8 mouse cellular contexts compared by ENCODE assay signal in the genomic region with DNA sequence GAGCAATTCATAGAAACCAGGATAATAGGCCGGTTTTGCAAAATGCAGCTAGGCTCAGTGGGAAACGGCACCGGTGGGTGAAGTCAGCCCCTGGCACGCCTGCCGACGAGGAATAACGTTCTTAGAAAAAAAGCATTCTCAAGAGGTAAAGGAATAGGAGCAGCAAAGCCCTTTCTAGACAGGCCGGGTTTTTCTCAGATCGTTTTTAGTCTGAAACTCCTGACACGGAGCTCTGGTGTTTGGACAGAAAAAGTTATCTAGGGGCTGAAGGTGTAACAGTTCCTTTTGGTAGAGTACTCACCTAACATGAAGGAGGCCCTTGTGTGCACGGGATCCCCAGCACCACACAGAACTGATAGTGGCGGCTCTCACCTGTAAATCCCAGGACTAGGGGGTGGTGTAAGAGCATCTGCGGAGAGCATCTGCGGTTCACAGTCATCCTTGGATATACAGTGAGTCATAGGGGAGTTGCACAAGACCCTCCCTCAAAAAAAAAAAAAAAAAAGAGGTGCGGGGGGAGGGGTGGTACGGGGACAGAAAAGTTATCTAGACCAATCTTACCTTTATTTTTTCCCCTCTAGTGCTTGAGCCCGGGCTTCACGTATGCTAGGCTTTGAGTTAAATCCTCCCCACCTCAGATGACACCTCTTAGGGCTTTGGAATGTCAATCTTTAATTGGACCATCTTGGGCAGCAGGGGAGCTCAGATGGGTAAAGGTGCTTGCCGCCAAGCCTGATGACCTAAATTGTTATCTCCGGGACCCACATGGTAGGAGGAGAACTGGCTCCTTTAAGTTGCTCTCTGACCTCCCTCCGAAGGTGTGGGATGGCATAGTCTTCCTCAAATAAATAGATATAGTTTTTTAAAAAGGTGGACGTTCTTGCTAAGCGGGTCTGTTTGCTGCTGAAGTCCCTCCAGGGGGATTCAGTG. TPM values are rescaled to one million over a fixed set of nuclear protein-coding genes. Genes with fewer than 3 reads are reported as not detected.
DNase-seq lines count a peak whose midpoint lies in the region; ATAC-seq and TF ChIP-seq lines count a peak whose summit lies in the region.

No protein-coding gene starts in this region.

- no peak for TF ChIP-seq EP300 in heart, postnatal 0 days (IDR thresholded peaks at IDR 0.05; ENCODE audit: low read depth)

- peak overlapping the region; percentile 95 for H3K4me2 ChIP-seq in heart, embryonic 15.5 days
- H3K4me2 ChIP-seq in heart, postnatal 0 days (ENCODE audit: low read depth, low read length), result peak overlapping the region; percentile 89

- no peaks in the 10 kb centered on the region for H3K27me3 ChIP-seq in heart, embryonic 15.5 days
- no peaks in the 10 kb centered on the region for H3K27me3 ChIP-seq in heart, postnatal 0 days (ENCODE audit: control insufficient read depth, insufficient read depth, low read length)

- 33% methylated on average over 23 of the region's 23 CpGs for WGBS in heart, embryonic 15.5 days
- 36% methylated on average over 23 of the region's 23 CpGs for WGBS in heart, postnatal 0 days

- no peak for TF ChIP-seq CTCF in heart, postnatal 0 days (IDR thresholded peaks at IDR 0.05; ENCODE audit: low read depth)

- no peak for DNase-seq in heart, adult 8-10 months (ENCODE audit: low spot score)
- DNase-seq in R1 (ENCODE audit: low read depth, low spot score), result peak; percentile 7
- no peak for DNase-seq in heart, postnatal 0 days (ENCODE audit: low spot score)
- no peak for DNase-seq in thymus, adult 18-20 months
- DNase-seq in thymus, postnatal 36 days, result no peak
- no peak for DNase-seq in layer of hippocampus, postnatal 14 days (ENCODE audit: low spot score in 2 of 2)

- peaks cover 3% of the 10 kb centered on the region; the same call in 1 of the 2 replicates for H3K36me3 ChIP-seq in heart, embryonic 15.5 days
- no peaks in the 10 kb centered on the region for H3K36me3 ChIP-seq in heart, postnatal 0 days (replicated peaks; ENCODE audit: control insufficient read depth, insufficient read depth, low read length)

- no peaks in the 10 kb centered on the region for H3K9me3 ChIP-seq in heart, embryonic 15.5 days (replicated peaks)
- no peaks in the 10 kb centered on the region for H3K9me3 ChIP-seq in heart, postnatal 0 days (replicated peaks; ENCODE audit: control insufficient read depth, low read length)

- peak overlapping the region; percentile 90 for H3K4me3 ChIP-seq in heart, embryonic 15.5 days
- H3K4me3 ChIP-seq in heart, postnatal 0 days (ENCODE audit: low read depth, low read length), result peak overlapping the region; percentile 61

- ATAC-seq in heart, embryonic 15.5 days (replicated peaks; ENCODE audit: insufficient number of reproducible peaks, insufficient read depth, low FRiP score, low read depth), result no peak
- no peak for ATAC-seq in heart, postnatal 0 days (ENCODE audit: insufficient read depth, low read depth)
- ATAC-seq in megakaryocyte, adult 5-6 weeks (ENCODE audit: poor library complexity, severe bottlenecking), result peak; percentile 29

- peaks cover 12% of the 10 kb centered on the region for H3K4me1 ChIP-seq in heart, embryonic 15.5 days (replicated peaks)
- peaks cover 5% of the 10 kb centered on the region; the same call in 1 of the 2 replicates for H3K4me1 ChIP-seq in heart, postnatal 0 days (ENCODE audit: control insufficient read depth, insufficient read depth)

- H3K27ac ChIP-seq in heart, embryonic 15.5 days, result no peak overlapping the region
- H3K27ac ChIP-seq in heart, postnatal 0 days (ENCODE audit: low read depth), result no peak overlapping the region

- H3K9ac ChIP-seq in heart, embryonic 15.5 days, result peak overlapping the region; percentile 82
- peak overlapping the region; percentile 66 for H3K9ac ChIP-seq in heart, postnatal 0 days (replicated peaks; ENCODE audit: low read depth, low read length)

RNA-seq across cellular contexts. Expression of gene Daglb, which starts 1.0 kb away (rescaled TPM):
- polyA plus RNA-seq in heart, embryonic 15.5 days (2015; fragmentation: Nextera tagmentation; extraction: Ambion mirVana), result 7.9 and 9.3 TPM in 2 replicates
- total RNA-seq in heart, adult 8-10 months (2022), result 1 to 10 TPM; 8.1 to 9.3 (median 8.8) TPM
- total RNA-seq in heart, postnatal 0 days (2014; rRNA removed; ENCODE audit: low replicate concordance), result 11.3 and 12.8 TPM in 2 replicates
- polyA plus RNA-seq in heart, postnatal 0 days (2015; fragmentation: Nextera tagmentation; extraction: Ambion mirVana), result 7.9 and 8.0 TPM in 2 replicates
- 16.0 and 16.1 TPM in 2 replicates for total RNA-seq in megakaryocyte, adult 5-6 weeks (2015)
- 27.0 and 36.3 TPM in 2 replicates for total RNA-seq in megakaryocyte, adult 5-6 weeks (2017)
- 10 to 100 TPM; 22.8 to 22.9 TPM for total RNA-seq in layer of hippocampus, postnatal 14 days (2021)
